18 mouse cellular contexts compared by ENCODE assay signal in genomic region chr4:101442791-101443190, GRCm38 (mm10). TPM values are rescaled to one million over a fixed set of nuclear protein-coding genes. Genes with fewer than 3 reads are reported as not detected.
A peak's percentile ranks its signal among the peaks of the same experiment; 100 is the strongest.
DNase-seq lines count a peak whose midpoint lies in the region; ATAC-seq lines count a peak whose summit lies in the region.
"Had no signal": no experiment of that assay in that cellular context is flagged by ENCODE, and none has a peak within 500 bp of the region (broad histone marks: within the 10 kb centered on the region; RNA-seq: fewer than 3 reads in every experiment).

No protein-coding gene starts in this region.

- no peaks in the 10 kb centered on the region for H3K27me3 ChIP-seq in forebrain, embryonic 15.5 days
- no peaks in the 10 kb centered on the region for H3K27me3 ChIP-seq in forebrain, embryonic 16.5 days (replicated peaks; ENCODE audit: control insufficient read depth, insufficient read depth, low read length)
- no peaks in the 10 kb centered on the region for H3K27me3 ChIP-seq in intestine, embryonic 15.5 days (replicated peaks)
- H3K27me3 ChIP-seq: neural tube, embryonic 15.5 days had no signal

- H3K36me3 ChIP-seq in forebrain, embryonic 15.5 days, result no peaks in the 10 kb centered on the region
- no peaks in the 10 kb centered on the region for H3K36me3 ChIP-seq in forebrain, embryonic 16.5 days (ENCODE audit: control insufficient read depth, insufficient read depth)
- no peaks in the 10 kb centered on the region for H3K36me3 ChIP-seq in intestine, embryonic 15.5 days
- H3K36me3 ChIP-seq: neural tube, embryonic 15.5 days had no signal

- 43% methylated on average over 2 of the region's 2 CpGs for WGBS in forebrain, embryonic 15.5 days
- WGBS in forebrain, embryonic 16.5 days, result 38% methylated on average over 2 of the region's 2 CpGs
- WGBS in intestine, embryonic 15.5 days, result 68% methylated on average over 2 of the region's 2 CpGs

- H3K4me1 ChIP-seq in forebrain, embryonic 15.5 days, result peaks cover 18% of the 10 kb centered on the region; the same call in 1 of the 2 replicates
- H3K4me1 ChIP-seq in forebrain, embryonic 16.5 days (replicated peaks; ENCODE audit: control insufficient read depth, insufficient read depth, low read length), result peaks cover 14% of the 10 kb centered on the region; the same call in 1 of the 2 replicates
- H3K4me1 ChIP-seq in intestine, embryonic 15.5 days (replicated peaks), result peaks cover 6% of the 10 kb centered on the region; the same call in 1 of the 2 replicates

- no peak overlapping the region for H3K4me2 ChIP-seq in forebrain, embryonic 15.5 days (replicated peaks)
- H3K4me2 ChIP-seq in forebrain, embryonic 16.5 days (ENCODE audit: low read length), result no peak overlapping the region
- H3K4me2 ChIP-seq in intestine, embryonic 15.5 days (replicated peaks), result no peak overlapping the region
- H3K4me2 ChIP-seq: neural tube, embryonic 15.5 days had no signal

- DNase-seq in lung, postnatal 25 days (ENCODE audit: low spot score), result peak; percentile 12
- DNase-seq in lung, postnatal 4 days, result no peak
- DNase-seq in adrenal gland, adult 8-10 months, result peak; percentile 40
- peak; percentile 37 for DNase-seq in adrenal gland, postnatal 14 days
- DNase-seq: cerebellum, adult 9-11 months; heart, postnatal 4 days; kidney, adult 8-10 months; kidney, postnatal 14 days; left cerebral cortex, postnatal 4 days; liver; lung, postnatal 14 days; thymus, postnatal 14 days had no signal

- H3K9me3 ChIP-seq in forebrain, embryonic 15.5 days, result no peaks in the 10 kb centered on the region
- no peaks in the 10 kb centered on the region for H3K9me3 ChIP-seq in forebrain, embryonic 16.5 days (ENCODE audit: control insufficient read depth, low read length)
- H3K9me3 ChIP-seq in intestine, embryonic 15.5 days, result no peaks in the 10 kb centered on the region
- H3K9me3 ChIP-seq: neural tube, embryonic 15.5 days had no signal

- no peak overlapping the region for H3K4me3 ChIP-seq in forebrain, embryonic 15.5 days
- no peak overlapping the region for H3K4me3 ChIP-seq in forebrain, embryonic 16.5 days (replicated peaks; ENCODE audit: low read length)
- no peak overlapping the region for H3K4me3 ChIP-seq in intestine, embryonic 15.5 days (replicated peaks)
- H3K4me3 ChIP-seq: left cerebral cortex, adult 2 months; neural tube, embryonic 15.5 days had no signal

- H3K27ac ChIP-seq in forebrain, embryonic 15.5 days (replicated peaks), result no peak overlapping the region
- no peak overlapping the region for H3K27ac ChIP-seq in forebrain, embryonic 16.5 days (ENCODE audit: low read length)
- H3K27ac ChIP-seq in intestine, embryonic 15.5 days, result no peak overlapping the region
- H3K27ac ChIP-seq: left cerebral cortex, adult 2 months; neural tube, embryonic 15.5 days had no signal

- H3K9ac ChIP-seq in forebrain, embryonic 15.5 days (replicated peaks), result no peak overlapping the region
- H3K9ac ChIP-seq in forebrain, embryonic 16.5 days (replicated peaks; ENCODE audit: low read depth, low read length), result no peak overlapping the region
- no peak overlapping the region for H3K9ac ChIP-seq in intestine, embryonic 15.5 days
- H3K9ac ChIP-seq: neural tube, embryonic 15.5 days had no signal

- ATAC-seq in forebrain, embryonic 15.5 days (replicated peaks), result 0 out of 2 replicates have a peak, but pooled peaks have one; percentile 32
- ATAC-seq in forebrain, embryonic 16.5 days, result no peak
- no peak for ATAC-seq in intestine, embryonic 15.5 days

RNA-seq across cellular contexts. Expression of gene Ak4, which starts 23.7 kb away (rescaled TPM):
- 9.0 and 10.9 TPM in 2 replicates for polyA plus RNA-seq in forebrain, embryonic 15.5 days (2015; fragmentation: Nextera tagmentation; extraction: Ambion mirVana)
- polyA plus RNA-seq in forebrain, embryonic 16.5 days (2015; fragmentation: Nextera tagmentation; extraction: Ambion mirVana), result 8.8 and 9.5 TPM in 2 replicates
- 10 to 100 TPM in 2 of 4 experiments, 1 to 10 TPM in 2; 6.7 to 14.0 (median 9.6) TPM for total RNA-seq in adrenal gland, adult 8-10 months (2022)
- 2.9 and 7.2 TPM in 2 replicates for total RNA-seq in adrenal gland, postnatal 14 days (2021)
- polyA plus RNA-seq in intestine, embryonic 15.5 days (2015; fragmentation: Nextera tagmentation; extraction: Ambion mirVana), result 19.4 and 25.1 TPM in 2 replicates

RNA-seq across cellular contexts. Expression of gene Dnajc6, which starts 53.7 kb away (rescaled TPM):
- polyA plus RNA-seq in forebrain, embryonic 15.5 days (2015; fragmentation: Nextera tagmentation; extraction: Ambion mirVana), result 24.5 and 26.2 TPM in 2 replicates
- 31.6 and 34.6 TPM in 2 replicates for polyA plus RNA-seq in forebrain, embryonic 16.5 days (2015; fragmentation: Nextera tagmentation; extraction: Ambion mirVana)
- 10 to 100 TPM in 2 of 4 experiments, 1 to 10 TPM in 2; 5.8 to 20.3 (median 11.7) TPM for total RNA-seq in adrenal gland, adult 8-10 months (2022)
- 3.9 and 8.3 TPM in 2 replicates for total RNA-seq in adrenal gland, postnatal 14 days (2021)
- polyA plus RNA-seq in intestine, embryonic 15.5 days (2015; fragmentation: Nextera tagmentation; extraction: Ambion mirVana), result 1.7 and 1.9 TPM in 2 replicates
- polyA plus RNA-seq: C2C12 had no signal

Comparison
In these comparisons a context has a peak if more than half of its experiments do, and no peak if none do; other contexts are left out.
1. DNase-seq: peak in lung, postnatal 25 days (single experiment), adrenal gland, adult 8-10 months (single experiment) and adrenal gland, postnatal 14 days (single experiment); none in lung, postnatal 4 days (0 of 2).